Mouse (Mus musculus): ENCODE measurements at regions not wholly inside any gene's neighbourhood (a gene's known extent, or its start where the extent isn't known, plus 50 kb on each side); places are given as distances from the start of the nearest gene placed in this dataset.
"Not testable (repeated sequence)": the region's sequence is repeated elsewhere in the genome, so short reads cannot be mapped to it uniquely, and the experiment has no call there.

DNA sequence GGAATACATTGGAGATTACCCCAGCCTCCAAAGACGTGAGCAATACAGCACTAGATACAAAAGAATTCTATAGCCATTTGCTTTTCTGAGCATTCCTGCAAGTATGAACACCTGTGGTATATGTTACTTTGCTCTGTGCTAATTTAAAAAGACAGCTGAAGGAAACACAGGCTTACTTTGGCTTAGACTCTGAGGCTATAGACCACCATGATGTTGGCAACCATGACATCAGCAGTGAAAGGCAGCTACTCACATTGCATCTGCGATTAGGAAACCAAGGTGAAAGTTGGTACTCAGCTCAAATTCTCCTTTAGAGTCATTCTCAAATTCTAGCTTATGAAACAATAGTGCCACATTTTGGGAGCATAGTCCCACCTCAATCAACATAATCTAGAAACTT is 451.4 kb upstream of the Tbl1xr1 start:
- no peak for DNase-seq (ENCODE audit: low read depth, low spot score)

DNA sequence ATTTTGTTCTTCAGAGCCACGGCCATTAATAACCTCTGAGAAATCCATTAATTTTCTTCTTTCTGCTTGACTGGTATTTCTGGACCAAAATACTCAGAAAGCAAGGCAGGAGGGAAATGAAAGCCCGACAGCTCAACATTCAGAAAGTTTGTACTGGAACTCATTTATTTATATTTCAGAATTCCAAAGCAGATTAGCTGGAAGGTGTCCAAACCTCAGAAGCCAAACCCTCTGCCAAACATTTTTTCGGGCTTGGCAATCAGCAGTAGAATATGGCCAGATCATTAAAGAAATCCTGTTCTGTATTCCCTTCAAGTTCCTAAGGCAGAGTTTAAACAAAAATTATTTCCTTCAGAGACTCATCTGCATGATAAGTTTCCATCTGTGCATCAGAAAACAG is 450.4 kb upstream of the Tbl1xr1 start:
- no peak for DNase-seq (ENCODE audit: low read depth, low spot score)

DNA sequence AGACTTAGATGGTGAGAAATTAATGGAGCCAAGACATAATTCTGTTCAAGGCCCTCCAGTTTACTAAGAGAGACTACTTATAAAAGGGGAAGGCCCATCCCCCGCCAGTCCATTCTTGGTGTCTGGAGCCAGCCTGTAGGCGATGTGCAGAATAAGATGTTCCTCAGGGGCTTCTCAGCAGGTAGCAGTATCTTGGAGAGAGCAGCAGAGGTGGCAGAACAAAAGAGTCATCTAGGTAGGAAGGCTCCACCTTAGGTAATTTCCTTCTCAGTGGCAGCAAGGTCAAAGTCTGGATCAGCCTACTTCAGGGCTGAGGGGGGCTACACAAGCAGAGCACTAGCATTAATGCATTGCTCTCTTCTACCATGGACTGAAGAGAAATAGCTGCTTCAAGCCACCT is 449.4 kb upstream of the Tbl1xr1 start:
- peak; percentile 61 for DNase-seq (ENCODE audit: low read depth, low spot score)

DNA sequence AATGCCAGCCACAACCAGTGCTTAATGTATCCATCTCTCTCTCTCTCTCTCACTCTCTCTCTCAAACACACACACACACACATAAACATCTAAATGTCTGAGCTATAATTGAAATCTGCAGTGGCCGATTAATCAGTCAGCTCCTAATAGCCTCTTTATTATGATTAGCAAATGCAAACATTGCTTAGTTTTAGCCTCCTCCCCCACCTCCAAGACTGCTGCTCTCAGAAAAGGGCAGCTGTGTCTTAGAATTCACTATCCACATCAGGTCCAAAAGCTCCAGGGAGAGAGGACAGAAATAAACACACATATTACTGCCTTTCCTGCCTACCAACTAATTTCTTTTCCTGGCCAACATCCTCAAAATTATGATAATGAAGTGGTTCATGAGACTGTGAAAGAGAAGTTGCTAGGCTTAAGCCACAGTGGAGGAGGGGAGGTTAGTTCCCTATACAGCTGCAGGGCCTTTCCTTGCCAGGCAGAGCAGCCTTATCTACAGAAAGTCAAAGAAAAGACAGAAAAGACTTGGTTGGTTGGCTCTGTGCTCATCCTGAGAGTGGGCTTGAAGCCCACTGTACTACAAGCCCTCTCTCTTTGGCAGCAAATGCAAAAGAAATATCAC is 442.7 kb upstream of the Tbl1xr1 start:
- DNase-seq (ENCODE audit: low read depth, low spot score) = no peak

DNA sequence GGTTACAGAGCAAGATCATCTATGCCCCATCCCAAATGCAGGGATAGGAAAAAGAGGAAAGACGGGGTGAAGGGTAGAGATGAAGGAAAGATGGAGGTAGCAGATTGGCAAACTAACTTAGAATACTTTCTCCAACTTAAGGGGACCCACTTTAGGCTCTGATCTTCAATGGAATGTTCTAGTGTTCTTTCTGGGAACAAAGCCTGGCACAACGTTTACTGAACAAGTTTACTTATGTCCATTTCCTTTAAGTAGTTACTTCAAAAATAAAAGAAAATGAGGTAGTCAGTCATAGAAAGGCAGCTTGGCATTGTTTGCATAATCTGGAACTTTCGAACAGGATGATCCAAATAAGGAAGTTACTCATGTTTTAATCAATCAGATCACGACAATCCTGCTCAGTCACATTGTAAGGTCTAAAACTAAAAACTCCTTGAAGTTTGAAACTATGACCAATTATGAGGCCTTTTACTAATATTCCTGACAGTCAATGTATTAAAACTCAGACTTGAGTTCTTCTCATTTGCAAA is 441.7 kb upstream of the Tbl1xr1 start:
- no peak for DNase-seq (ENCODE audit: low read depth, low spot score)

DNA sequence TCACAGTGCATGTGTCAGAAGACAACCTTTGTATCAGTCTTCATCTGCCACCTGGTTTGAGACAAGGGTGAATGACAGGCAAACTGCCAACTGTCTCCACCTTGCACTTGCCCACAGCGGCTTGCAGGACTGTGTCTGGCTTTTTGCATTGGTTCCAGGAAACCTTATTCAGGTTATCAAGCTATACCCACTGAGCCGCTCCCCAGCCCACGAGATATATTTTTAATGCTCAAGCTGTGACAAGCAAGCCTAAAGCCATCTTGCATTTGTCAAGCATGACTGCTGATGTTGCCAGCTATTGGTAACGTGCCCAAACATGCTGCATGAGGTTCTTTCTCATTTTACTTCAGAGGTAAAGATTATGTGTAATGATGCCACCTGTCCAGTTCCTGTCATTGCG is 437.6 kb upstream of the Tbl1xr1 start:
- DNase-seq (ENCODE audit: low read depth, low spot score) = no peak

DNA sequence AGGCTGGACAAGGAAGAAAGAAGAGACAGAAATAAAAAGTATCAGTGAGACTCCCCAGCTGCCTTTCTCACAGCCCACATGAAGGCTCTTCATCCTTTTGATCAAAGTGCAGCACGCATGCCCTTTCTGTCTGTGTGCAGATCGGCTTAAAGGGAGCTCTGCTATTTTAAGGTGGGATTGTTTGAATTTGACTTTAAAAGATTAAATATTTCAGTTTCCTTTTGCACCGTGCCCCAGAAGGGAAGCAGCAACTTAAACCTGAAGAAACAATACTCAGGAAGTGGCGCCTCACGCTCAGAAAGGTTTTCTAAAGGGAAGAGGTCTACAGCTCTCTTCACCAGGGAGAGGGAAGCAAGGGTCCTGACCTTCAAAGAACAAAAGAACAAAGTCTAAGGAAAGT is 436.9 kb upstream of the Tbl1xr1 start:
- DNase-seq (ENCODE audit: low read depth, low spot score) = no peak

DNA sequence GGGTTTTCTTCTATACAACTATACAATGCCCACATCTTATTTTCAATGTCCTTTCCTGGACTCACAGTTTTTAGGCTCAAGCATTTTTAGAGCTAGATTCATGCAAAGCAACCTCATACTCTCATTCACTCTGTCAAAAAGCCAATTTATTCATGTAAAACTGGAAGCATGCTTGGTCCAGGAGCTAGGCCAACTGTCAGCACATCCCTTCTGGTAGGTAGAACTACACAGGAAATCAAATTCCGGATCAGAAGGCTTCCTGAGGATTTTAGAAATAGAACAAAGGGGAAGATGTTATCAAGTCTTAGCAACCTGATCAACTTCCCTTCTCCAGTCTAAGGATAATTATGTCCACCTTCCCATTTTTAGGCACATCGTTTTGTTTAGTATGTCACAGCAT is 432.4 kb upstream of the Tbl1xr1 start:
- no peak for DNase-seq (ENCODE audit: low read depth, low spot score)

DNA sequence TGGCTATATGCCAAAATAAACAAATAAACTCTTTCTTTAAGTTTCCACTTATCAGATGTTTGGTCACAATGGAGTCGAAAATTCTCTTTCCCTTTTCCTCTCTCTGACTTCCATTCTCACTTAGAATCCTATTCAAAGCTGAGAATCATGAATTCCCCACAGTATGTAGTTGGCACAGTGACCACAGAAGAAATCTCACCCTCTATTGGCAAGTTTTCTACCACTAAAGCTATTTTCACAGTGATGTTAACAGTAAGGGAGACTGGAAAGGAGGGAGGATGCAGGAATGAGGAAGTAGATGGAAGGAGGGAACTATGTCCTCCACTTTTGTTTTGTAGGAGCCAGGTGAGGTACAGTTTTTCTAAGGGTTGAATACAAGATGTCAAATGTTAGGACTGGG is 431.2 kb upstream of the Tbl1xr1 start:
- no peak for DNase-seq (ENCODE audit: low read depth, low spot score)

DNA sequence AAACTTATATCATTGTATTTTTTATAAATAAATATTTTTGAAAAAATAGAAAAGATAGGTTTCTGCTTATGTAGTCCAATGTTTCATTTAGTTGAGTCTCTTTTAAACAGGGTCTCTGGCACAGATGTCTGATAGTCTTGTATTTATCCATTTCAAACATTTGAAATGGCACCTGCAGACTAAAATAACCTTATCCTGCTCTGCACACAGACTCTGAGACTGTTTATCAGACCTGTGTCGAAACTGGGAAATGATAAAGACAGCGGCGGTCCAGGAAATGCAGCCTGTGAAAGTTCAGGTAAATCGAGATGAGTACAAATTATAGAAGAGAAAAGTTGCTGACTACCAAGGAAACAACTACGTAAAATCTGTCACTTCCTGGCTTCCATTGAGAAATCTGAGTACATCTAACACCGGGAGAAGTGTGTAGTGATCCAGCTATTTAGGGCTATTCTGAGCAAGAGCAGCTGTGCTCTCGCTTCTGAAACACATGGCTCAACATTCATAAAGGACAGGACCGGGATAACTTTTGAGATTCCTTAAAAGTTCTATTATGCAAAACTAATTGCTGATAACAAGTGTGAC is 426.5 kb upstream of the Tbl1xr1 start:
- no peak for DNase-seq (ENCODE audit: low read depth, low spot score)

DNA sequence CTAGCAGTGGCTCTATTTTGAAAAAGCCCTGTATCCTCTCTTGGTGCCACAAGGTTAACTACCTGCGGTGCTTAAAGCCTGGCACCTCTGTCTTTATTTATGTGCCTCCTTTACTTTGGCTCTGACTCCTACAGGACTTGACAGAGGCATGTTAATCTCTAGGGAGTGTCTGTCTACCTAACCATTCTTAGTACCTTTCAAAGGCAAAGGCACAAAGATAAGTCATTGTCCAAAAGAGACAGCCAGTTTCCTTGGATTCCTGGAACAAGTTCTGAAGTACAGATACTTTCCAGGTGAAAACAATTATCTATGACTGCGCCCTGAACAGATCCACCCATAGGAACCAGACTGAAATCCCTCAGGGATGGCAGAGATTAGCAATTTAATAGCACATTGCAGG is 421.2 kb upstream of the Tbl1xr1 start:
- DNase-seq (ENCODE audit: low read depth, low spot score) = peak; percentile 74

DNA sequence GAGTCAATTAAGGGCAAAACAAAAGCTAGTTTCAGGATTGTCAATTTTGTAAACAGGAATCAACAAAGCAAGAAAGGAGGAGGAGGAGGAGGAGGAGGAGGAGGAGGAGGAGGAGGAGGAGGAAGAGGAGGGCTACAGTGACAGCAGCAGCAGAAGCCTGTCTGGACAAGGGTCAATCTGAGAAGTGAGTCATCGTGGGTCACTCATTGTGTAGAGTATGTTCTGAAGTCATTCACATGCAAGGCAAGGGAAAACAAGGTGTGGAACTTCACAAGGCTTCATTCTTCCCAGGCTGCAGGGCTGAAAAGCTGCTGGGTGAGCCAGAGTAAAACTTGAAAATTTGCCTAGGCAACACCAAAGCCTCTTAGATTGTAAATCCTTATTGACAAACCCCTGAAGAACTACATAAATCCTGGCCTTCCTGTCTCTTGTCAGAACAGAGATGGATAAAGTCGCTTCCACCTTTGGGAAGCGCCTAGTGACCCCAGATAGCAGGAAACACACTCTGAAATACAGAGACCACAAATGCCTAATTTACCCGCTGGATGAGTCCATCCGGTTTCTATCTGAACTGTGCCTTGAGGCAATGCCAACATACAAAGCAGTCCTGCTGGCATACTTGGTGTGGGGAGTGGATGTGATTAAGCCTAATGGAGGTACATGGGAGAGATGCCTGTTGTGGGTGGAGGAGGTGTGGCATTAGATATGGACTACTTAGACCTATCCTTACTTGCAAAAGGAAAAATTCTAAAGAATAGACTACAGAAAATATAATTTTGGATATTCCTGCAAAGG is 408.9 kb upstream of the Tbl1xr1 start:
- peak; percentile 7 for DNase-seq (ENCODE audit: low read depth, low spot score)

DNA sequence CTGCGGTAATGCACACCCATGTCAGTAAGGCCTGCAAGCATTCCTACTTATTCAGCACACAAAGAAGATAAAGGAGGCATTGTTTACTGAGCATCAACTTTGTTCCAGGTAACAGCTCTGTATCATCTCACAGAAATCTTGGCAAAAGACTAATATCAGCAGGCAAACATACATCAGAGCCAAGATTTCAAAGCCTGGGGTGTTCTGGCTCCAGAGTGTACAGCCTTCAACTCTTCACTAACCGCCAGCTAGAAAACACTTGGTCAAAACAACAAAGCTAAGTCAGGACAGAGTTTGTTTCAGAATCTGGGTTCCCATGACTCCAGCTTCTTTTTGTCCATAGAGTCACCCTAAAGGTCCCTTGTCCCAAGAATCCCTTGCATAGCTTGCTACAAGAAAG is 404.6 kb upstream of the Tbl1xr1 start:
- peak; percentile 13 for DNase-seq (ENCODE audit: low read depth, low spot score)

DNA sequence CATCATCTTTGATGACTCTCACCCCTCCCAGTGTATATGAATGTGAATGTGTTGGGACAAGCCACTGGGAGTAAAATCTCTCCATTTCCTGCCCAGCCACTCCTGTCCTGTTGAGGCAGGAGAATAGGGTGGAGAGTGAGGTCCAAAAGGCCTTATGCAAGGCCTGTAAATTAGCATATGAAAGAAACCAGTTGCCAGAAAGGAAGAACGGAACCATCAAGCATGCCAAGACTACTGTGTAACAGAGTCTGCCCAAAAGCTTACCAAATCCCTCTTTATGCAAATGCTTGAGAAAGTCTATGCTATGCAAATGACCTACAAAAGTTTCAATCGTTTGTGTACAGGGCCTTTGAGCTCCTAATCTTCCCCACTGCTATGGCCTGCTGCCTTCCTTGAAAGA is 404.0 kb upstream of the Tbl1xr1 start:
- DNase-seq (ENCODE audit: low read depth, low spot score) = peak; percentile 73

DNA sequence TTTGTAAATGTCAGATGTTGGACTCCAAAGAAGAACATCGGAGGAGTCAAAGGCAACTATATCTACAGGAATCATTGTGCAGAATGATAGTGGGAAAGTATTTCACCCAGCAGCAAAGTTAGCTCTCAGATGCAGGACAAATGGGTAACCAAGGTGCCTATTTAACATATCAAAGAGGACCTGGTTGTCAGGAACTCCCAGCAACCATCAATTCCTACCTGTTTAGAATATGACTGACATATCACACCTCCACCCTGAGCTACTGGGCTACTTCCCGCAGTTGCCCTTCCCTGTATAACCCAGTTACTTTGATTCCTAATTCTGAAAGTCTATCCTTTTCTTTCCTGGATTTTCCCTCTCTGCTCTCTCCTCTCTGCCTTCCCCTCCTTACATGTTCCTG is 403.0 kb upstream of the Tbl1xr1 start:
- DNase-seq (ENCODE audit: low read depth, low spot score) = peak; percentile 37

DNA sequence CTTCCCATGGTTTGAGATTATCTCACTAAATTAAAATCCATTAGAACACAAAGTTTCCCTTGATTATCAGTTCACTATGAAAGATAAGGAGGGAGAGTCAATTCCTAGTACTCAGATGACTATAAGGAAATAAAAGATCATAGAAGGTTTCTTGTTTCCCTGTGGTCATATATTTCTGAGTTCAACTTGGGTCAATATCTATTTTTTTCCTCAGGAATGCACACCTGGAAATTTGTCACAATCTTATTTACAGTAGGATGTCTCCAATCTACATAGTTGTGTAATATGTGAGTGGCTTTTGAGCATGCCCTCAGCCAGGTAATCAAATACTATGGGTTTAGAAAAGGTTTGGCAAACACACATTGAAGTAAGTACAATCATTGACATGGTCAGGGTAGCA is 398.2 kb upstream of the Tbl1xr1 start:
- DNase-seq (ENCODE audit: low read depth, low spot score) = no peak

DNA sequence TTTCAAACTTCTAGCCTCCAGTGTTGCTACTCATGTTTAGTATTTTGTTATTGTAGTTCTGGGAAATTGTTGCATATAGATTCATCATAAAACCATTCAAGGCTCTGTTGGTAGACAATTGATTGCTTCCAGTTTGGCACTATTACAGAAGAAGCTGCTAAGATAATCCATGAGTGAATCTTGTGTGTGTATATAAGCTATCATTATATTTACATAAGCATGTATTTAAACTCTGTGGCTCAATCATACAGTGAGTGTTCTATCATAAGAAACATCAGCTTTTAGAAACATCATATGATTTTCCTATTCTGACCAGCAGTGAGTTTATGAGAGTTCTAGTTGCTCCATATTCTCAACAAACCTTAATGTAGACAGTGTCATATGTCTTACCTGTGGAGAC is 397.7 kb upstream of the Tbl1xr1 start:
- DNase-seq (ENCODE audit: low read depth, low spot score) = no peak

DNA sequence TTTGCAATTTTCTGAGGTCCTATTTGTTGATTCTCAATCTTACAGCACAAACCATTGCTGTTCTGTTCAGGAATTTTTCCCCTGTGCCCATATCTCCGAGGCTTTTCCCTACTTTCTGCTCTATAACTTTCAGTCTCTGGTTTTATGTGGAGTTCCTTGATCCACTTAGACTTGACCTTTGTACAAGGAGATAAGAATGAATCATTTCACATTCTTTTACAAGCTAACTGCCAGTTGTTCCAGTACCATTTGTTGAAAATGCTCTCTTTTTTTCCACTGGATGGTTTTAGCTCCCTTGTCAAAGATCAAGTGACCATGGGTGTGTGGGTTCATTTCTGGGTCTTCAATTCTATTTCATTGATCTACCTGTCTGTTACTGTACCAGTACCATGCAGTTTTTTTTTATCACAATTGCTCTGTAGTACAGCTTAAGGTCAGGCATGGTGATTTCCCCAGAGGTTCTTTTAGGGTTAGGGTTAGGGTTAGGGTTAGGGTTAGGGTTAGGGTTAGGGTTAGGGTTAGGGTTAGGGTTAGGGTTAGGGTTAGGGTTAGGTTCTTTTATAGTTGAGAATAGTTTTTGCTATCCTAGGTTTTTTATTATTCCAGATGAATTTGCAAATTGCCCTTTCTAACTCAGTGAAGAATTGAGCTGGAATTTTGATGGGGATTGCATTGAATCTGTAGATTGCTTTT is 378.3 kb upstream of the Tbl1xr1 start:
- DNase-seq (ENCODE audit: low read depth, low spot score) = not testable (repeated sequence)

DNA sequence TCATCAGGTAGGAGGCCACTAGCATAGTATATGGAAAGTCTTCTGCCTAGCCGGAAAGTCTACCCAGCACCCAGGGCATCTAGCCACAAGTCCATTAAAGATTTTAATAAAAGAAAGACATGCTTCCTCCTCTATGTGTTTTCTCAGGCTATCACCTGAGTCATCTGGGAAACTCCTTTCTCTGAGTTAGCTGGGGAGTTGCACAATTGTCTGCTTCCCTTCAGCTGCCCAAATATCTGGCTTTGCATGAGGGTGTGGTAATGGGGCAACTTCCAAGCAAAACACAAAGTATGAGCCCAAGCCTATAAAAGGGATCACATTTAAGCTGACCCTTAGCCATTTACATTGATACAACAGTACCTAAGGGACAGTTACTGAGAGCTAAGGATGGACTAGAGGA is 376.9 kb upstream of the Tbl1xr1 start:
- DNase-seq (ENCODE audit: low read depth, low spot score) = no peak

DNA sequence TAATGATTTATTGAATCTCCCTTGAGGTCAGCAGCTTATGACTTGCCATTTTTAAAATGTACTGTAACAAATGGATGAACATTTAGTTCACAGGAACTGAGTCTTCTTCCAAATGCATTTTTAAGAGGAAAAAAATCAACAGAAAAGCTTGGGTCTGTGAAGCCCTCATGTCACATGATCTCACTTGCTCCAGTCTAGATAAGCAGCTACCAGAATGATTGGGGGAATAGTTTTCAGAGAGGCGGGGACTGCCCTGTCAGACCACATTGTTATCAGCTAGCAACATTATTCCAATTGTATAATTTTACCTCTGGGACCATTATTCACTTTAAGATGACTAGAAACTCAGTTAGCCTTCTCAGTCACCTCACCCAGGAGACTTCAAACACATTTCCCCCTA is 376.1 kb upstream of the Tbl1xr1 start:
- no peak for DNase-seq (ENCODE audit: low read depth, low spot score)

DNA sequence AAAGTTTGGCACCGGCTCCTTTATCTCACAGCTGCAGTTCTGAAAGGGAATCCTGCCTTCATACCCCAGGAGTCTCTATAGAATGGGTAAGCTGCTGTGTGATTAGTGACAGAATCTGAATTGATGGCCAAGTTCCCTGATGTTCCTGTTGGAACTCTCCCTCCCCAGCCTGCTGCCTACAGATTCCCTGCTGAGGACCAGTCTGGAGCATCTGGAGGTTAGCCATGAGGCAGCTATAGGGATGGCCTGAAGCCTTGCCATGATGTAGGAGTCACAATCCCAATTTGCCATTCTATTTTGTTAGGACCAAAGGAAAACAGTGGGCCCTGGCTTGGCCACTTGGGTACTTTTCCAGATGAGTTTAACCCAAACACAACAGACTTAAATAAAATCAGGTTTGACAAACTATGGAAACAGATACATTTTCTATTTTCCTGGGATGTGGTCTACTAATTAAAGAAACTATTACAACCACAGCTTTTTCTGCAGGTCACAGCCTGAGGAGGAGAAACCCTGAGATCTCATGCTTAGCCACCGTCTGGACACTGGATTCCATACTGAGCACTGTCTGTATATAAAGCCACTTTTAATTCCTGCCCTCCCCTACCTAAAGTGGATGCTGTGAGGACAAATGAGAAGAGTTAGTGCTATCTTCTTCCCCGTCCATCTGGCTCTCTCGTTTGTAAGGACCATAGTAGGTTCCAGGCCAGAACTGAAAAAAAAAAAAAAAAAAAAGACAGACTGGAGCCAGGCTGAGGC is 349.5 kb upstream of the Tbl1xr1 start:
- DNase-seq (ENCODE audit: low read depth, low spot score) = no peak

DNA sequence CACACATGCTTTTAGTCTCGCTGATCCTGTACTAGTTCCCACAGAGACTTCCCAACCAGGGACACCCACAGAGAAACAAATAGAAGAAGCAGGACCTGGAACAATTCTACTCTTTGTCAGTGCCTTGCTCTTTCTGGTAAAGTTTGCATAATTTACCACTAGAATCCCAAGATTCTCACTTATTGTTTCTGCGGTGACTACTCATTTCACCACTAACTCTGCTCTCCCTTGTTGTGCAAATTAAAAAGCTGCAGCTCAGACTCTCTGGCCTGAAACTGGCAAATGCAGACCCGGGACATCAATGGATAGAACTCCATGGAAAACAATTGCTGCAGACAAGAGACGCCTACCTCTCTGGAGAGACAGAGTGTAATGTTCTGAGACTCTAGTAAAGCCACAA is 348.4 kb upstream of the Tbl1xr1 start:
- DNase-seq (ENCODE audit: low read depth, low spot score) = peak; percentile 65
